Mouse (Mus musculus) liver, embryonic 14.5 days (tissue): ENCODE data around the gene Cux2.

Source experiments
- CTCF ChIP-seq: IDR thresholded peaks from 2 replicates; pipeline ENCODE4 v1.5.1; 2016; ENCODE audit warnings: antibody characterized with exemption, low read depth, control low read depth
- EP300 ChIP-seq: IDR thresholded peaks from 2 replicates; pipeline ENCODE4 v1.6.1; 2016; ENCODE audit warnings: antibody characterized with exemption, low read depth

GRCm38 (mm10) chr5:122091070-122091469, 41.2 kb upstream of the Cux2 start:
- TF ChIP-seq CTCF (peak; percentile 96), EP300 (no peak)
